ENCODE assay signal across 15 mouse cellular contexts in the genomic region with DNA sequence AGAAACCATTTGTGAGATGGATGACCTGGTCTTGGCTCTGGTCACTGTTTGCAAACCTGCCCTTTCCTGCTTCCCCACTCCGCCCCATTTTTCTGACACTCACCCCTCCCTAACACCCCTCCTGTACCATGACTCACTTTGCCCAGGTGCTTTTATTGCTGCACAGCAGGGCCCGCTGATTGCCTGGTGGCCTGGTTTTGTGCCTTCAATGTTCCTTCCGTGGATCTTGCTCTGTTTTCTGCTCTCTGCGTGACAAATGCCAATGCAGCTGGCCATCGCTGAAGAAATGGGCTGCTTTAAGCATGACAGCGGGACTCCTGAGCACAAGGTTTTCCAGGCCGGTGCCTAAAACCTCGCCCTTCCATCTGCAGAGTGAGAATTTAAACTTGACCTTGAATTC.
DNase-seq lines count a peak whose midpoint lies in the region; ATAC-seq lines count a peak whose summit lies in the region.
"Had no signal": no experiment of that assay in that cellular context is flagged by ENCODE, and none has a peak within 500 bp of the region (broad histone marks: within the 10 kb centered on the region; RNA-seq: fewer than 3 reads in every experiment).

No protein-coding gene starts in this region.

- no peaks in the 10 kb centered on the region for H3K9me3 ChIP-seq in kidney, embryonic 14.5 days (ENCODE audit: control insufficient read depth, low read length)
- H3K9me3 ChIP-seq in stomach, embryonic 16.5 days (replicated peaks; ENCODE audit: control insufficient read depth, low read length) = no peaks in the 10 kb centered on the region
- H3K9me3 ChIP-seq: embryonic facial prominence, embryonic 15.5 days; hindbrain, embryonic 12.5 days; liver, embryonic 13.5 days; megakaryocyte, embryonic 14.5 days had no signal

- H3K9ac ChIP-seq in kidney, embryonic 14.5 days (ENCODE audit: low read depth, low read length) = no peak overlapping the region
- H3K9ac ChIP-seq in stomach, embryonic 16.5 days (ENCODE audit: low read length) = no peak overlapping the region; the same call in 1 of the 2 replicates
- H3K9ac ChIP-seq: embryonic facial prominence, embryonic 15.5 days; forebrain, postnatal 0 days; hindbrain, embryonic 12.5 days; liver, embryonic 13.5 days had no signal

- H3K36me3 ChIP-seq in kidney, embryonic 14.5 days (ENCODE audit: control insufficient read depth, insufficient read depth, low read length) = no peaks in the 10 kb centered on the region
- H3K36me3 ChIP-seq in stomach, embryonic 16.5 days (ENCODE audit: control insufficient read depth, insufficient read depth, low read length) = no peaks in the 10 kb centered on the region
- H3K36me3 ChIP-seq: embryonic facial prominence, embryonic 15.5 days; hindbrain, embryonic 12.5 days; liver, embryonic 13.5 days had no signal

- no peak overlapping the region for H3K4me2 ChIP-seq in kidney, embryonic 14.5 days (replicated peaks; ENCODE audit: low read depth, low read length)
- H3K4me2 ChIP-seq in stomach, embryonic 16.5 days (ENCODE audit: low read depth, low read length) = peak overlapping the region; percentile 24; the same call in 1 of the 2 replicates
- H3K4me2 ChIP-seq: embryonic facial prominence, embryonic 15.5 days; hindbrain, embryonic 12.5 days; liver, embryonic 13.5 days had no signal

- H3K4me1 ChIP-seq in kidney, embryonic 14.5 days (ENCODE audit: control insufficient read depth, insufficient read depth, low read length) = no peaks in the 10 kb centered on the region
- no peaks in the 10 kb centered on the region for H3K4me1 ChIP-seq in stomach, embryonic 16.5 days (ENCODE audit: control insufficient read depth, insufficient read depth, low read length)
- H3K4me1 ChIP-seq: embryonic facial prominence, embryonic 15.5 days; hindbrain, embryonic 12.5 days; liver, embryonic 13.5 days; megakaryocyte, embryonic 14.5 days had no signal

- ATAC-seq in kidney, embryonic 14.5 days (ENCODE audit: low FRiP score, low TSS enrichment) = no peak
- peak; percentile 80; the same call in 1 of the 2 replicates for ATAC-seq in stomach, embryonic 16.5 days (ENCODE audit: insufficient read depth, low FRiP score)
- ATAC-seq: forebrain, postnatal 0 days had no signal

- no peaks in the 10 kb centered on the region for H3K27me3 ChIP-seq in kidney, embryonic 14.5 days (ENCODE audit: control insufficient read depth, insufficient read depth, low read length)
- no peaks in the 10 kb centered on the region for H3K27me3 ChIP-seq in stomach, embryonic 16.5 days (ENCODE audit: control insufficient read depth, insufficient read depth, low read length)
- H3K27me3 ChIP-seq: CH12.LX; embryonic facial prominence, embryonic 15.5 days; hindbrain, embryonic 12.5 days; liver, embryonic 13.5 days had no signal

- H3K27ac ChIP-seq in kidney, embryonic 14.5 days (ENCODE audit: low read depth, low read length) = no peak overlapping the region
- peak overlapping the region; percentile 84 for H3K27ac ChIP-seq in stomach, embryonic 16.5 days (ENCODE audit: low read length)
- H3K27ac ChIP-seq: embryonic facial prominence, embryonic 15.5 days; hindbrain, embryonic 12.5 days; liver, embryonic 13.5 days had no signal

- no peak overlapping the region for H3K4me3 ChIP-seq in kidney, embryonic 14.5 days (ENCODE audit: low read length)
- no peak overlapping the region for H3K4me3 ChIP-seq in stomach, embryonic 16.5 days (replicated peaks; ENCODE audit: low read length)
- H3K4me3 ChIP-seq: embryonic facial prominence, embryonic 15.5 days; hindbrain, embryonic 12.5 days; liver, embryonic 13.5 days; megakaryocyte, embryonic 14.5 days had no signal

- DNase-seq in kidney, postnatal 14 days = peak; percentile 13
- peak; percentile 51 for DNase-seq in ZHBTc4 (ENCODE audit: low read depth, low spot score)
- peak; percentile 76 to 79 for DNase-seq in cerebellum, postnatal 25 days
- no peak for DNase-seq in heart, postnatal 4 days
- DNase-seq in heart, postnatal 25 days (ENCODE audit: low spot score) = no peak
- DNase-seq in gastrocnemius, postnatal 14 days = no peak
- DNase-seq: forebrain, postnatal 0 days; liver, embryonic 13.5 days; thymus, postnatal 36 days had no signal

- 66% methylated on average over 8 of the region's 8 CpGs for WGBS in kidney, embryonic 14.5 days
- 55% methylated on average over 8 of the region's 8 CpGs for WGBS in stomach, embryonic 16.5 days

- intact Hi-C loops in heart, postnatal 25 days (cut with DNase I) = no loop called here
- intact Hi-C loops in gastrocnemius, postnatal 14 days (cut with DNase I; ENCODE audit: low total_unique reads) = no loop called here

Comparison
In these comparisons a context has a peak if more than half of its experiments do, and no peak if none do; other contexts are left out.
1. DNase-seq: peak in kidney, postnatal 14 days (single experiment), ZHBTc4 (single experiment) and cerebellum, postnatal 25 days (2 of 2); none in heart, postnatal 4 days (single experiment), heart, postnatal 25 days (single experiment) and gastrocnemius, postnatal 14 days (single experiment).